Mouse (Mus musculus): ENCODE data around the gene Cstl1. TPM values are rescaled to one million over a fixed set of nuclear protein-coding genes. Genes with fewer than 3 reads are reported as not detected.

Cstl1 gene
- not detected for total RNA-seq (2023)

DNA sequence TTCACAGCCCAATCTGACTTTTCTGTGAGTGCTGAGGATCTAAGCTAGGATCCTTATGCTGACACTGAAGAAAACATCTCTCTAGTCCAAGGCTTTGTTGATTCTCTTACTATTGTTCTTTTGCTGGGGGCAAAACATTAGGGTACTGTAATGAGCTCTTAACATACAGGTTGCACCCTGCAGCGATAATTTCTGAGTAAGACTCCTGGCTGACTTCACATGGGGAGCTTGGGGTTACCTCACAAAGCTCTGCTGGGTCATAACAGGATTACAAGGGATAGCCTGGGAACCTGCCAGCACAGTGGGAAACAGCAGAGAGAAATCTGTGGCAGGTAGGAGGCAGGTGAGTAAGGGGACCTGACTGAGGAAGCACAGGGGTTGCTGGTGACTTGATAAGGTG is at the start of gene Cstl1:
Cstl1 (plus strand) TSS at position 301 of the 400 bp plus-strand sequence.

DNA sequence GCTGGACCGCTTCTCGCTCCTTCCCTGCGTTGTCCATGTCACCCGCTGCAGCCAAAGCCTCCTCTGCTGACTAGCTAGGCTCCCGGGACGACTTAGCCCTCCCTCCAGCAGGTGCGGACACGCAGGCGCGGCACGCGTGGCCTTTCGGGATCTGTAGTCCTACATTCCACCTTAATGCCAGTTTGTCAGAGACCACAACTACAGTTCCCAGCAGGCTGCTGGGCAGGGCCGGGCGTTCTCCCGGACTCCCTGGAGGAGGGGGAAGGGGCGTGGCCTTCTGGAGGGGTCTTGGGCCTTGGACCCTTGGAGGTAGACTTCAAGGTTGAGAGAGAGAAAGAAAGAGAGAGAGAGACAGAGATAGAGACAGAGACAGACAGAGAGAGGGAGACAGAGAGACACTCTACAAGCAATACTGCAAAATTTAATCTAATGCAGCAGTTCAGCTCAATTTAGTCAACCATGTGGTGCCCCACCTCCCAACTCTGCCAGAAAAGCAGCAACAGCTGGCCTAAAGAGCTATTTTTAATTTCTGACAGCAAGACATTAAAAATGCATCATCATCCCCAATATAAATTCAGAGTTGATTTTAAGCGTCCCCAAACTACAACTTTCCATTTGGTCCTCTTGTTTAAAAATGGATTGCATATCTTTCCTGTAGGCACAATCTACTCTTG is 17.7 kb upstream of the Cstl1 start, which contains the start of gene Napb:
Napb (minus strand) TSS at position 141 of the 674 bp plus-strand sequence.

DNA sequence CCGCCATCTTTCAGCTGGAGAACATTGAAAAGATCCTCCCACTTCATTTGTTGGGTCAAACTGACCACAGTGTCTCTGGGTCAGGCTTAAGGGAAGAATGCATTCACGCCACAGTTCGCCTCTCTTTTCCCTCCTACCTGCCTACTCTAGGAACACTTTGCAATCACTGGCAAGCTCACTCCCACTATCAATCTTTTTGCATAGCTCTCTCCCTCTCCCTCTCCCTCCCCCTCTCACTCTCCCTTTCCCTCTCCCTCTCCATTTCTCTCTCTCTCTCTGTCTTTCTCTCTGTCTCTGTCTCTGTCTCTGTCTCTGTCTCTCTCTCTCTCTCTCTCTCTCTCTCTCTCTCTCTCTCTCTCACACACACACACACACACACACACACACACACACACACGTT is 21.2 kb downstream of the Cstl1 start, which contains the start of gene Cst11:
Cst11 (minus strand) TSS at position 101 of the 400 bp plus-strand sequence.

DNA sequence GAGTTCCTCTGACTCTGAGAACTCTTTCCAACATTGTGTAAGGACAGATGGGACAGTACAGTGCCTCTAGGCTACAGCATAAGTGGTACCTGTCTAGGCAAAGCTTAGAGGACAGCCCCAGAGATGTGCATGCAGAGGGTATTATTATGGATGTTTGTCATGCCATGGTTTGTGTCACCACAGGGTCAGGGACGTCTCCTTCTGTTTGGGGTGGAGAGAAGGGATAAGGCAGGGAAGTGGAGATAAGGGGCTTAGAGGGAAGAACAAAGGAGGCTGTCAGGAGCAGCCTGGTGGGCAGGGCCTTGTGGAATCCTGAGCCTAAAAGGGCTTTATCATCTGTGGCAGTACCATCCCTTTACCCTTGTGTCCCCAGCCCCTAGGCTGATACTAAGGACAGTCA is 31.6 kb downstream of the Cstl1 start, which contains the start of gene 8030411F24Rik:
8030411F24Rik (plus strand) TSS at position 301 of the 400 bp plus-strand sequence.

DNA sequence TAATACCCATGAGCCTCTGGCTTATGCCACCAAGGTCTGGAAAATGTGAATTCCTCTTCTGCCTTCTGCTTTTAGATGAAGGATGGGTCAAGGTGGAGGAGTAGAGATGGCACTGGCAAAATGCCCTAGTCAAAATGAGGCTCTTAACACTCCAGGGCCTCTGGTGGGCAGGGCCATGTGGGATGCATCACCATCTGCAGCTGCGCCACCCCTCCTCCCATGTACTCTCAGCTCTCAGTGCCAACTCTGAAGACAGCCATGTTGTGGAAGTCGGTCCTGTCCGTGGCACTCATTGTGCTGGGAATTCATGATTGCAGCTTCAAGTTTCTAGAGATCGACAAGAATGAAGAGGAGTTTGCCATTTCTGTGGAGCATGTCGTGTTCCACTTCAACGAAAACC is 39.0 kb downstream of the Cstl1 start, which contains the start of gene Cst12:
Cst12 (plus strand) TSS at position 220 of the 400 bp plus-strand sequence.

DNA sequence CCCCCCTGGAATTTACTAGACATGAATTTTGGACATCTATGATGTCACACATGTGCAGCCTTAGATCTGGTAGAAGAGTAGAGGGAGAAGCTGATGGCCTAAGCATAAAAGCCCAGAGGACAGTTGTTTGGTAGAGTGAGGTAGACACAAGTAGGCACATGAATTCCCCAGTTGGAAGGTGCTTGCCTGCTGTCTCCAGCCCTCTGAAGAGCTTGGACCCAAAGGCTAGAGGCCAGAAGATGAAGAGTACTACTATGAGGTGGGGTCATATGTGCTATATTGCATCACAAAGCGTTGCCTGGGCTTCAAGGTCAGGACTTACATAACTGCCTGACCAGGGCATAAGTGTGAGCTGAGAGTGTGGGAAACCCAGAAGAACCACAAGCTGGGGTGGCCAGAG is 48.3 kb downstream of the Cstl1 start, which contains the start of gene Cst8:
Cst8 (plus strand) TSS at position 301 of the 400 bp plus-strand sequence.

Other genes with a start within 250 kb of the Cstl1 start
- gene Nxt1, start 77.8 kb upstream of the Cstl1 start, total RNA-seq (2023): 14.8 TPM
- 6.7 TPM for gene Gzf1, start 69.3 kb upstream of the Cstl1 start, total RNA-seq (2023)
- 0.62 TPM for gene Napb, start 17.9 kb upstream of the Cstl1 start, total RNA-seq (2023)
- gene Cst11, start 21.1 kb downstream of the Cstl1 start, total RNA-seq (2023): not detected
- gene 8030411F24Rik, start 31.7 kb downstream of the Cstl1 start, total RNA-seq (2023): not detected
- gene Cst12, start 39.0 kb downstream of the Cstl1 start, total RNA-seq (2023): not detected
- gene Cst8, start 48.4 kb downstream of the Cstl1 start, total RNA-seq (2023): not detected
- gene Cst13, start 69.7 kb downstream of the Cstl1 start, total RNA-seq (2023): not detected
- not detected for gene Cst9, start 84.8 kb downstream of the Cstl1 start, total RNA-seq (2023)
- not detected for gene 9230104L09Rik, start 114.7 kb downstream of the Cstl1 start, total RNA-seq (2023)
- 76.8 TPM for gene Cst3, start 125.3 kb downstream of the Cstl1 start, total RNA-seq (2023)